Mouse (Mus musculus): ENCODE measurements at regions not wholly inside any gene's neighbourhood (a gene's known extent, or its start where the extent isn't known, plus 50 kb on each side); places are given as distances from the start of the nearest gene placed in this dataset.

DNA sequence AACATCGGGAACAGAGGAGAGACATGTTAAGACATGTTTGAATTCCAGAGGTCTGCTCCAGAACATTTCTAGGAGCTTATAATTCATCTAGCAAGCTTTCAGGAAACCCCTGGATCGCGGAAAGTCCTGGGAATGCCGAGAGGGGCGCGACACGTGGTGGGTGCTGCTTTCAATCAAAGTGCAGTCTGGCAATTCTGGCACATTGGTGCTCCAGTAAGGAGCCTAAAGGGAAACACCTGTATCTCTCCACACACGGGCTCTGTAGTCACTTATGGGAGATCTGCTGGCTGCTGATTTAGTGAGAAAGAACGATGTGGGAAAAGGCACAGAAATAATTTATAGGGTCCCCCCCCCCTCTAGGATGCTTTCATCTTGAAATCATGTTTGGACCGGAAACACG is 116.4 kb upstream of the L3mbtl3 start:
- no peak for TF ChIP-seq CTCF (IDR thresholded peaks at IDR 0.05; ENCODE audit: low read depth)
- no peak for TF ChIP-seq EP300 (IDR thresholded peaks at IDR 0.05; ENCODE audit: low read depth)
